Mouse (Mus musculus) embryonic facial prominence, embryonic 15.5 days (tissue): ENCODE data around the gene Llgl2. TPM values are rescaled to one million over a fixed set of nuclear protein-coding genes. Genes with fewer than 3 reads are reported as not detected.

ENCODE experiments used
- ATAC-seq: fragments of 200-750 bp; cut with Nextera tagmentation; 2 replicates; pipeline ENCODE4 v1.8.0; 2017; ENCODE audit warnings: low read depth, moderate TSS enrichment; ENCODE audit not compliant: insufficient number of reproducible peaks, low FRiP score, low TSS enrichment
- H3K27ac ChIP-seq: fragments of 300-500 bp; sonication (generic); replicated peaks from 2 replicates; pipeline ENCODE4 v1.5.1; 2015; ENCODE audit warnings: mild to moderate bottlenecking, inconsistent platforms
- H3K27me3 ChIP-seq: fragments of 300-500 bp; sonication (generic); 2 replicates; pipeline ENCODE4 v1.6.1; 2015; ENCODE audit warnings: inconsistent platforms
- H3K36me3 ChIP-seq: fragments of 300-500 bp; sonication (generic); 2 replicates; pipeline ENCODE4 v1.6.1; 2015; ENCODE audit warnings: mild to moderate bottlenecking, inconsistent platforms
- H3K4me1 ChIP-seq: fragments of 300-500 bp; sonication (generic); 2 replicates; pipeline ENCODE4 v1.6.1; 2015; ENCODE audit warnings: inconsistent platforms
- H3K4me2 ChIP-seq: fragments of 300-500 bp; sonication (generic); replicated peaks from 2 replicates; pipeline ENCODE4 v1.6.1; 2015; ENCODE audit warnings: mild to moderate bottlenecking, inconsistent platforms
- H3K4me3 ChIP-seq: fragments of 300-500 bp; sonication (generic); replicated peaks from 2 replicates; pipeline ENCODE4 v1.5.1; 2015; ENCODE audit warnings: mild to moderate bottlenecking, inconsistent platforms
- H3K9ac ChIP-seq: fragments of 300-500 bp; sonication (generic); 2 replicates; pipeline ENCODE4 v1.6.1; 2015; ENCODE audit warnings: inconsistent platforms
- H3K9me3 ChIP-seq: fragments of 300-500 bp; sonication (generic); replicated peaks from 2 replicates; pipeline ENCODE4 v1.6.1; 2016; ENCODE audit warnings: inconsistent platforms
- WGBS: fragments of 180-500 bp; shearing (Covaris S2); methylation state at CpG from one replicate; pipeline ENCODE4 v1.1.7; 2015; 5-methylcytosine and 5-hydroxymethylcytosine counted together
- polyA plus RNA-seq: library from polyadenylated mRNA; unstranded; fragments of >200 nt; fragmentation: Nextera tagmentation; extraction: Ambion mirVana; gene quantifications from 2 replicates; pipeline ENCODE4 v1.2.1, GENCODE M21; 2015

The Llgl2 gene
- polyA plus RNA-seq = 21.8 and 22.6 TPM in 2 replicates

DNA sequence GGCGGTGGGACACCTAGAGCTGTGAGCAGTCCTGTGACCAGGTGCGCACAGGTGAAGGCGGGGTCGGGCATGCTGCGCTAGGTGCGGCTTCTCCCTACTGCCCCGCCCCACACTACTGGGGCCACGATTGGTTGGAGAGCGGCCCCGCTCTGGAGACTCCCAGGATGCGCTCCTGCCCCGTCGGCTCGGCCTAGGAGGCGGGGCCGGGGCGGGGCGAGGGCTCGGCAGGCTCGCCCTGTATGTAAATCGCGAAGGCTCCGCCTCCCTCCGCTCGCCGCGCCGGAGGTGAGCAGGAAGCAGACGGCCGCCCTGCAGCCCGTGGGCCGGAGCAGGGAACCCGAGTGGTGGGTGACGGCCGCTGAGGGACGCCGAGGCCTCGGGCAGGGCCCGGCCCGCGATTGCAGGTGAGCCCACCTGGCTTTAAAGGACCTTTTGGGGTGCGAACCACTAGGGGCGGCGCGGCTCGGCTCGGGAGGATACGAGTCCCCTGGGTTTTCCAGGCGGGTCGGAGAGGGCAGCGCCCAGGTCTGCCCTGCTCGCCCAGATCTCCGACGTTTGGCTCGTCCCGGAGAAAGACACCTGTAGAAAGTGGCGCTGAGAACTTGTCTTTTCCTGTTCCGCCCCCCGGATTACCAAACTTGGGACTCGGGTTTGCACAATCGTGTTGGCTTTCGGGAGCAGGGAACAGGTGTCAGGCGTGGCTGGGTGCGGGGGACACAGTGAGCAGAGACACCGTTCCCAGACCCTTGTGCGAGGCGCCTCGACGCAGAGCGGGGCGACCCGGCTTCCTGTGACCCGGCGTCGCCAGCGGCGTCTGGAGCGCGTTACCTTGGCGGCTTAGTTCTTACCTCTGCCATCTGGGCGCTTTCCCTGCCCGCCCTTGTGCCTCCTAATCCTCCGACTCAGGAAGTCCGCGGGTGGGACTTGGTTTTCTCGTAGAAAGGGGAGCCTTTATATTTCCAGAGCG, at the start of gene Llgl2:
TSS of gene Llgl2 (plus strand) at position 276 of the 967 bp plus-strand sequence.
- Histone ChIP-seq H3K27ac (peak within 1 kb of the TSS; percentile 74), H3K4me3 (peak within 1 kb of the TSS; percentile 73), H3K27me3 (peaks cover 26% of the 10 kb centered on the region), H3K4me2 (peak within 1 kb of the TSS; percentile 92), H3K9me3 (no peaks in the 10 kb centered on the region), H3K9ac (peak within 1 kb of the TSS; percentile 44), H3K36me3 (peaks cover 31% of the 10 kb centered on the region), H3K4me1 (peaks cover 19% of the 10 kb centered on the region)
- under 1% methylated on average over 79 of the region's 87 CpGs for WGBS
- ATAC-seq = peak; percentile 91

DNA sequence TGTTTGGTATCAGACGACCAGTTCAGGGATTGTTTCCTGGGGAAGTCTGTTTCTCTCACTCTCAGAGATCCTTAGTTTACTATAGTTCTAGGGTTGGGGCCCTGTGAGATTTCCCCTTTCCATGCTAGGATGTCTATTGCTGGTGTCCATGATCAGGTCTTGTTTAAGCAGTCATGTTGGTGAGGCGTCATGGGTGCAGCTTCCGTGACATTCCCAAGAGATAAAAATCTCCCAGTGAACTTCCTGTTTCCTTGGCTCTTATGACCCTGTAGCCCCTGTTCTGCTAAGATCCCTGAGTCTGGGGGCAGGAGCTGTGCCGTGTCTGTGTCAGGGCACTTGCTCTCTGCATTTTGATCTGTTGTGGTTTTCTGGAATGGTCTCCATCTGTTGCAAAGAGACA, 49.2 kb upstream of the Llgl2 start:
- Histone ChIP-seq H3K27me3 (no peaks in the 10 kb centered on the region), H3K27ac (no peak overlapping the region), H3K4me3 (no peak overlapping the region), H3K4me2 (no peak overlapping the region), H3K9me3 (no peaks in the 10 kb centered on the region), H3K36me3 (0 out of 2 replicates have a peak, but pooled peaks cover 8% of the 10 kb centered on the region), H3K4me1 (peaks cover 47% of the 10 kb centered on the region), H3K9ac (no peak overlapping the region)
- 46% methylated on average over 4 of the region's 4 CpGs for WGBS
- no peak for ATAC-seq

GRCm38 (mm10) chr11:115775821-115776665, 47.8 kb upstream of the Llgl2 start:
- 0 out of 2 replicates have a peak, but pooled peaks cover 8% of the 10 kb centered on the region for H3K36me3 ChIP-seq
- ATAC-seq = no peak
- H3K27me3 ChIP-seq = no peaks in the 10 kb centered on the region
- no peak overlapping the region for H3K9ac ChIP-seq
- H3K4me1 ChIP-seq = peaks cover 61% of the 10 kb centered on the region
- peak overlapping the region; percentile 75 for H3K27ac ChIP-seq
- WGBS = 28% methylated on average over 18 of the region's 18 CpGs
- H3K4me3 ChIP-seq = no peak overlapping the region
- no peak overlapping the region for H3K4me2 ChIP-seq
- no peaks in the 10 kb centered on the region for H3K9me3 ChIP-seq

- Histone ChIP-seq H3K27ac (peak overlapping the region; percentile 75), H3K9me3 (no peaks in the 10 kb centered on the region), H3K36me3 (0 out of 2 replicates have a peak, but pooled peaks cover 8% of the 10 kb centered on the region), H3K4me2 (no peak overlapping the region), H3K9ac (no peak overlapping the region), H3K4me3 (no peak overlapping the region), H3K4me1 (peaks cover 63% of the 10 kb centered on the region), H3K27me3 (no peaks in the 10 kb centered on the region)
- no peak for ATAC-seq
- 55% methylated on average over 9 of the region's 9 CpGs for WGBS
Measured at GRCm38 (mm10) chr11:115776954-115777353, 46.9 kb upstream of the Llgl2 start.

DNA sequence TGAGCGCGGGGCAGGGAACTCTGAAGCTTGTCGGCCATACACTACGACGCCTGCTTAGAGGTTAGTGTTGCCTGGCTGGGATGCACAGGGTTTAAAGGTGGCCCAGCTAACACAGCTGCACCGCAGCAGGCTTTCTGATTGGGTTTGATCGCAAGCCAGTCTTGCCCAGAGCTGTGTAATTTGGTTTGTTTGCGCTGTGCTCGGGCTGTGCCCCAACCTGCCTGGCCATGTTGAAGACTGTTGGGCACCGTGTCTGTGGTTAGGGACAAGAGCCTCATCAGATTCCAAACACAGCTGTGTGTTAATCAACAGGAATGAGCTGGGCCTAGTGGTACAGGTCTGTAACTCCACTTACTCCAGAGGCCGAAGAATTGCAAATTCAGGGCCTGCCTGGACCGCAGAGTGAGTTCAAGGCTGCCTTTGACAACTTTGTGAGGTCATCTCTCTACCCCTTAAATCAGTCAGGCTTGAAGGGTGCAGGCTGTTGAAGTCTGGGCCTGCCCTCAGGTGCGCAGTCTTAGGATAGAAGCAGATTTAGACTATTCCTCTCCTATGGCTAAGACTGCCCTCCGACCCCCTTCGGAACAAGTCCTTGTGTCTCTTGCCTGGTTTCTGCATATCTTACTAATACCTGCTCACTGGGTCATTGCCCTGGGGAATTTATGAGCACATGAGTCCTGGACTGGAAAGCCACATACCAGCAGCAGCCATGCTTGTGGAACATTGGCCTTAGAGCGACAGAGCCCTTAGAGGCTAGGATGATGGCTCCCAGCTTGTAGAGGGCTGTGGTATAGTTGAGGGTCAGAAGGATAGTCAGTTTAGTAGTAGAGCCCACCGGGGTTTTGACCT, 46.1 kb upstream of the Llgl2 start:
- Histone ChIP-seq H3K9ac (no peak overlapping the region), H3K4me1 (peaks cover 70% of the 10 kb centered on the region), H3K4me3 (no peak overlapping the region), H3K27me3 (no peaks in the 10 kb centered on the region), H3K4me2 (no peak overlapping the region), H3K36me3 (0 out of 2 replicates have a peak, but pooled peaks cover 5% of the 10 kb centered on the region), H3K9me3 (no peaks in the 10 kb centered on the region), H3K27ac (peak overlapping the region; percentile 76)
- 63% methylated on average over 17 of the region's 17 CpGs for WGBS
- peak; percentile 59 for ATAC-seq

DNA sequence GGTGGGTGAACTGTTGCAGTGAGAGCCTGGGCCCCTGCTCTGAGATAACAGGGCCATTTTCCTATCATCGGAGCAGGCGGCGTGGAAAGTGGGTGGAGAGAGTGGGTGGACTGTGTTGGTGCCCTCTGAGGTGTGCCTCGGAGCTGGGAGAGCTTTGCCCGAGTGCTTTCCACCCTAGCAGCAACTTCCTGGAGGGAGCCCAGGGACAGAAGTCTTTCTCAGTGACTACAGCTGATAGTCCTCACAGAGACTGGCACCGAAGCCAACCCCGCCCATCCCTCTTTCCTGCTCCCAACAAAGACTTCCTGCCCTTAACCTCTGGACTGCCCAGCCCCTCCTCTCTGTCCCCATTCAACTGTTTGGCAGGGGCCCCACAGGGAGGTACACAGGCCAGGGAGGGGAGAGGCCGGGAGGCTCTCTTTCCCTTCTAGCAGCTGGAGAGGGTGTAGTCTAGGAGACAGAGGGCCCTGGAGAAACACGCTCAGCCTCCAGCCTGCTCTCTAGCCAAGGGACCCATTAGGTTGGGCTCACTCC, 44.7 kb upstream of the Llgl2 start:
- ATAC-seq = peak; percentile 35; the same call in 1 of the 2 replicates
- 29% methylated on average over 9 of the region's 9 CpGs for WGBS
- peak overlapping the region; percentile 77 for H3K27ac ChIP-seq
- H3K4me2 ChIP-seq = no peak overlapping the region
- no peak overlapping the region for H3K4me3 ChIP-seq
- no peak overlapping the region for H3K9ac ChIP-seq
- H3K4me1 ChIP-seq = peaks cover 75% of the 10 kb centered on the region
- no peaks in the 10 kb centered on the region for H3K9me3 ChIP-seq
- no peaks in the 10 kb centered on the region for H3K27me3 ChIP-seq
- H3K36me3 ChIP-seq = 0 out of 2 replicates have a peak, but pooled peaks cover 3% of the 10 kb centered on the region

DNA sequence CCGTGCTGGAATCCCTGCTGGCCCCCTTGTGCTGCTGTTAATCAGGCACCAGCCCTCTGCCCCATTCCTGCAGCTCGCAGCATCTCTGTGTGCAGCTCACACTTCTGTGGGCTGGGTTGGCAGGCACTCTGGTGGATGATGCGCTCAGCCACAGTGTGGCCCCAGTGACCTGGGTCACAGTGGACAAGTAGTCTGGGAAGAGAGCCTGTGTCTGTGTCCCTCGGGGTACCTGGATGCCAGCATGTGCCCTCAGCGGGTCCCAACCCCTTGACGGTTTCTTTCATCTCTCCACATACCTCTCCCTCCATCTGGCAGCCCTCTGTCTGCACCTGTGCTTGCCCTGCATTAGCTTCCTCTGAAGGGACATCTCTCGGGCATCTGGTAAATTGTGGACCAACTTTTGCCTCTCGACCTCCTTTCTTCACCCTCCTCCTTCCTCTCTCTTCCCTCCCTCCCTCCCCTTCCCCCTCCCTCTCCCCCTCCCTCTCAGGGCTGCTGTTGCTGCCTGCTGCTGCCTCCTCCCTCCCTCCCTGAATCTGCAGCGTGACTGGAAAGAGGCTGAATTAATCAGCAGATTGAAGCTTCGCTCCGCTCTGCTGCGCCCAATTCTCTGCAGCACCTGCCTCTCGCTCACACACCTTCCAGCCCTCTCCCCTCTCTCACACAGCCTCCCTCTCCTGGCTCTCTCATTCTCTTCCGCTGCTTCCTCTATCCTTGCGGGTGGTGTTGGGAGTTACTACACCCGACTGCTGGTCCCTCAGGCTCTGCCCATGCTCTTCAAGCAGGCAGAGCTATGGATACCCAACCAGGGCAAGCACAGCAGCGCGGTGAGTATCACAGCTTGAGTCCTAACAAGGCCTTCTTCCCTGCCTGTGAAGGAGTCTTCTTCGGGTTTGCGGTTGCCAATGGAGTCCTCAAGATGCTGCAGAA, 43.4 kb upstream of the Llgl2 start:
- Histone ChIP-seq H3K4me2 (0 out of 2 replicates have a peak overlapping the region, but pooled peaks have one; percentile 4), H3K4me3 (no peak overlapping the region), H3K27ac (0 out of 2 replicates have a peak overlapping the region, but pooled peaks have one; percentile 7), H3K9me3 (no peaks in the 10 kb centered on the region), H3K9ac (no peak overlapping the region), H3K36me3 (0 out of 2 replicates have a peak, but pooled peaks cover 5% of the 10 kb centered on the region), H3K4me1 (peaks cover 67% of the 10 kb centered on the region), H3K27me3 (no peaks in the 10 kb centered on the region)
- ATAC-seq = no peak
- 21% methylated on average over 20 of the region's 20 CpGs for WGBS

GRCm38 (mm10) chr11:115786473-115786872, 37.4 kb upstream of the Llgl2 start:
- WGBS = 74% methylated on average over 6 of the region's 6 CpGs
- Histone ChIP-seq H3K4me3 (no peak overlapping the region), H3K27me3 (no peaks in the 10 kb centered on the region), H3K4me2 (no peak overlapping the region), H3K4me1 (peaks cover 13% of the 10 kb centered on the region; the same call in 1 of the 2 replicates), H3K27ac (no peak overlapping the region), H3K36me3 (peaks cover 36% of the 10 kb centered on the region), H3K9ac (no peak overlapping the region), H3K9me3 (no peaks in the 10 kb centered on the region)
- ATAC-seq = no peak

- no peak for ATAC-seq
- Histone ChIP-seq H3K36me3 (peaks cover 68% of the 10 kb centered on the region), H3K27me3 (no peaks in the 10 kb centered on the region), H3K4me3 (no peak overlapping the region), H3K4me1 (no peaks in the 10 kb centered on the region), H3K9me3 (no peaks in the 10 kb centered on the region), H3K9ac (no peak overlapping the region), H3K27ac (no peak overlapping the region), H3K4me2 (no peak overlapping the region)
- 95% methylated on average over 7 of the region's 7 CpGs for WGBS
Measured at GRCm38 (mm10) chr11:115789787-115790186, 34.1 kb upstream of the Llgl2 start.
